Mouse (Mus musculus): ENCODE results near the gene Negr1. TPM values are rescaled to one million over a fixed set of nuclear protein-coding genes. Genes with fewer than 3 reads are reported as not detected.

Gene Negr1
- total and polyA plus RNA-seq, 2 experiments from 2014 or later = 51.2 to 97.4 TPM

DNA sequence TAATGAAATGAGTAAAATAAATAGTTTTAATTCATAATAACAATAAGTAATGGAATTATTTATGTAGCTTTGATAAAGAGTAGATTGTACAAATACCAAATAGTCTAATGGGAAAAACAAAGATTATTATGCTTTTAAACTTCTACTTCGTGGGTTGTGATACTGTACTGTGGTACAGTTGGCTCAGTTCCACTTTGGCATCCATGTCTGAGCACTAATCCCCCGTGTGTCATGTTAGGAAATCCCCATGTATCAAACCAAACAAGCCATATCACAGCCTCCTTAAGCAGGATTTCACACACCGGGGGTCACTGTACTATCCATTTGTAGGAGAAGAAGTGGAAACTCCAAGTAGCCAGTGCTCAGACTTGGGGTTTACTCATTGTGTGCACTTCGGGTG lies 329.4 kb downstream of the Negr1 start:
- DNase-seq (ENCODE audit: low spot score) = peak; percentile 28
- WGBS = 54% methylated on average over 4 of the region's 4 CpGs
- TF ChIP-seq CTCF (IDR thresholded peaks at IDR 0.05; ENCODE audit: low read depth) = no peak
- H3K4me2 ChIP-seq (ENCODE audit: low read depth, low read length) = no peak overlapping the region
- no peaks in the 10 kb centered on the region for H3K4me1 ChIP-seq (ENCODE audit: insufficient read depth, low read length)
- no peak overlapping the region for H3K4me3 ChIP-seq (ENCODE audit: low read length)
- H3K27me3 ChIP-seq (ENCODE audit: insufficient read depth, low read length) = no peaks in the 10 kb centered on the region
- H3K9ac ChIP-seq (replicated peaks; ENCODE audit: low read length) = no peak overlapping the region
- no peak overlapping the region for H3K27ac ChIP-seq
- no peaks in the 10 kb centered on the region for H3K9me3 ChIP-seq (ENCODE audit: low read length)
- ATAC-seq = no peak
- H3K36me3 ChIP-seq (ENCODE audit: insufficient read depth, low read length) = no peaks in the 10 kb centered on the region

DNA sequence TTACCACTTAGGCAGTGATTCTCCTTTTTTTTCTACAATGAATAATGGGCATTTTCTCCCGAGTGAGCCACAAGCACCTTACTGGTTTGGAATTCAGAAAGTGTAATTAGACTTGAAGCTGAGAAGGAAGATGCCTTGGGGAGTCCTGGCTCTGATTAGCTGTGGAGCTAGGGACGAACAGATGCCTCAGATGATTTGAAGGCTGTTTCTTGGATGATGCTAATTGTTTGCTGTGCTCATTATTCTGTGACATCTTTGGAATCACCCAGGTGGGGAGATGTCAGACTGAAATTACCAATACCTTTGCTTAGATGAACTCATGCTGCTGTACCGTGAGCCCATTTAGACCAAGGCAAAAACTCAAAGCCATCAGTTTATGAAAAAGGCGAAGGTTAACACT lies 333.7 kb downstream of the Negr1 start:
- H3K9ac ChIP-seq (replicated peaks; ENCODE audit: low read length) = no peak overlapping the region
- H3K27ac ChIP-seq = peak overlapping the region; percentile 41; the same call in 1 of the 2 replicates
- DNase-seq (ENCODE audit: low spot score) (peak; percentile 47), ATAC-seq (peak; percentile 51)
- WGBS = 32% methylated on average over 4 of the region's 4 CpGs
- H3K4me3 ChIP-seq (ENCODE audit: low read length) = no peak overlapping the region
- TF ChIP-seq CTCF (IDR thresholded peaks at IDR 0.05; ENCODE audit: low read depth) = no peak
- H3K36me3 ChIP-seq (ENCODE audit: insufficient read depth, low read length) = no peaks in the 10 kb centered on the region
- H3K27me3 ChIP-seq (ENCODE audit: insufficient read depth, low read length) = no peaks in the 10 kb centered on the region
- H3K9me3 ChIP-seq (ENCODE audit: low read length) = no peaks in the 10 kb centered on the region
- H3K4me1 ChIP-seq (ENCODE audit: insufficient read depth, low read length) = no peaks in the 10 kb centered on the region
- H3K4me2 ChIP-seq (ENCODE audit: low read depth, low read length) = no peak overlapping the region

- no peak for TF ChIP-seq CTCF (IDR thresholded peaks at IDR 0.05; ENCODE audit: low read depth)
- Histone ChIP-seq H3K9me3 (ENCODE audit: low read length) (no peaks in the 10 kb centered on the region), H3K4me3 (ENCODE audit: low read length) (no peak overlapping the region), H3K27me3 (ENCODE audit: insufficient read depth, low read length) (no peaks in the 10 kb centered on the region), H3K27ac (no peak overlapping the region), H3K4me2 (ENCODE audit: low read depth, low read length) (no peak overlapping the region), H3K36me3 (ENCODE audit: insufficient read depth, low read length) (no peaks in the 10 kb centered on the region), H3K9ac (replicated peaks; ENCODE audit: low read length) (no peak overlapping the region), H3K4me1 (ENCODE audit: insufficient read depth, low read length) (no peaks in the 10 kb centered on the region)
- WGBS = 75% methylated on average over 4 of the region's 4 CpGs
- no peak for DNase-seq (ENCODE audit: low spot score)
- no peak for ATAC-seq
Observed at GRCm38 (mm10) chr3:156896106-156896505, 334.5 kb downstream of the Negr1 start.

DNA sequence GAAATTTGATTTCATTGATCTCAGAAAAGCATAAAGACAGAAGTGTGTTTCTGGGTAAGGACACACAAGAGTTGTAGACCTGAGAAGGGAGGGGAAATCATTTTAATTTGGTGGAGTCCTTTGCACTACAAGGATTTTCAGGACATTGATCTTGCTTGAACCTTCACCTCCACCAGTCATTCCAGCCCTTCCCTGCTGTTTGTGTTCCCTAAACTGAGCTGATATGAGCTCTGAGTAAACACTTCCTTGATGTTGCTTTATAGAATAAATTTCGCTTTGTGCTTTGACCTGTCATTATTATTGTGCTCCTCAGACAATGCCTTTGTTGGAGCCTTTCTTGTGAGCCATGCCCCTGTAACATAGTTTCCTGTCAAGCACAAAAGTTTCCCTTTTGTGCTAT lies 335.0 kb downstream of the Negr1 start:
- Histone ChIP-seq H3K4me1 (ENCODE audit: insufficient read depth, low read length) (no peaks in the 10 kb centered on the region), H3K9me3 (ENCODE audit: low read length) (no peaks in the 10 kb centered on the region), H3K36me3 (ENCODE audit: insufficient read depth, low read length) (no peaks in the 10 kb centered on the region), H3K4me3 (ENCODE audit: low read length) (no peak overlapping the region), H3K27me3 (ENCODE audit: insufficient read depth, low read length) (no peaks in the 10 kb centered on the region), H3K9ac (replicated peaks; ENCODE audit: low read length) (no peak overlapping the region), H3K4me2 (ENCODE audit: low read depth, low read length) (no peak overlapping the region), H3K27ac (no peak overlapping the region)
- no peak for TF ChIP-seq CTCF (IDR thresholded peaks at IDR 0.05; ENCODE audit: low read depth)
- no peak for DNase-seq (ENCODE audit: low spot score)
- no peak for ATAC-seq
- 57% methylated on average over 1 of the region's 1 CpGs for WGBS

DNA sequence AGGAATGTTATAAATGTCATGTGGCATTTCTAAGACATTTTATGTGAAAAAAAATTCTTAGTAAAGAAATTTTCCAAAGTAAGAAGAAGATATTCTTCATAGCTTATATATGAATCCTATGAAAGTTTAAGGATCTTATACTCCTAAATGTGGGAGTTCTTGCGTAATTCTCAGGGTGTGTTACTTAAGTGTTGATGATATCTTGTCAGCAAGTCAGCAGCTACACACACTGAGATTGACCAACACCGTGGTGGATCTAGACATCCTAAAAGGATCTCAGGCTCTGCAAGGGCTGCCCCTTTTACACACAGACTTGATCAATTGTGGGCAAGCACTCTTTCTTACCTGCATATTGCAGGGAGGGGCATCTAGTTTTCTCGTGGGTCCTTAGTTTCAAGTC lies 339.5 kb downstream of the Negr1 start:
- H3K27me3 ChIP-seq (ENCODE audit: insufficient read depth, low read length) = no peaks in the 10 kb centered on the region
- H3K36me3 ChIP-seq (ENCODE audit: insufficient read depth, low read length) = no peaks in the 10 kb centered on the region
- ATAC-seq (no peak), DNase-seq (ENCODE audit: low spot score) (no peak)
- no peak overlapping the region for H3K27ac ChIP-seq
- H3K9me3 ChIP-seq (ENCODE audit: low read length) = no peaks in the 10 kb centered on the region
- no peak for TF ChIP-seq CTCF (IDR thresholded peaks at IDR 0.05; ENCODE audit: low read depth)
- no peak overlapping the region for H3K4me2 ChIP-seq (ENCODE audit: low read depth, low read length)
- no peaks in the 10 kb centered on the region for H3K4me1 ChIP-seq (ENCODE audit: insufficient read depth, low read length)
- no peak overlapping the region for H3K9ac ChIP-seq (replicated peaks; ENCODE audit: low read length)
- no peak overlapping the region for H3K4me3 ChIP-seq (ENCODE audit: low read length)
- 93% methylated on average over 3 of the region's 3 CpGs for WGBS

- 51% methylated on average over 9 of the region's 9 CpGs for WGBS
- TF ChIP-seq CTCF (IDR thresholded peaks at IDR 0.05; ENCODE audit: low read depth) = no peak
- no peaks in the 10 kb centered on the region for H3K36me3 ChIP-seq (ENCODE audit: insufficient read depth, low read length)
- no peaks in the 10 kb centered on the region for H3K4me1 ChIP-seq (ENCODE audit: insufficient read depth, low read length)
- no peak for ATAC-seq
- no peaks in the 10 kb centered on the region for H3K27me3 ChIP-seq (ENCODE audit: insufficient read depth, low read length)
- no peak overlapping the region for H3K4me2 ChIP-seq (ENCODE audit: low read depth, low read length)
- no peaks in the 10 kb centered on the region for H3K9me3 ChIP-seq (ENCODE audit: low read length)
- peak; percentile 7 for DNase-seq (ENCODE audit: low spot score)
- no peak overlapping the region for H3K27ac ChIP-seq
- H3K9ac ChIP-seq (replicated peaks; ENCODE audit: low read length) = no peak overlapping the region
- no peak overlapping the region for H3K4me3 ChIP-seq (ENCODE audit: low read length)
Observed at GRCm38 (mm10) chr3:156903925-156904576, 342.5 kb downstream of the Negr1 start.

GRCm38 (mm10) chr3:156912816-156913215 lies 351.2 kb downstream of the Negr1 start:
- no peak for TF ChIP-seq CTCF (IDR thresholded peaks at IDR 0.05; ENCODE audit: low read depth)
- Histone ChIP-seq H3K4me3 (ENCODE audit: low read length) (no peak overlapping the region), H3K9ac (replicated peaks; ENCODE audit: low read length) (no peak overlapping the region), H3K36me3 (ENCODE audit: insufficient read depth, low read length) (no peaks in the 10 kb centered on the region), H3K4me2 (ENCODE audit: low read depth, low read length) (no peak overlapping the region), H3K9me3 (ENCODE audit: low read length) (no peaks in the 10 kb centered on the region), H3K27me3 (ENCODE audit: insufficient read depth, low read length) (no peaks in the 10 kb centered on the region), H3K4me1 (ENCODE audit: insufficient read depth, low read length) (no peaks in the 10 kb centered on the region), H3K27ac (no peak overlapping the region)
- WGBS = 92% methylated on average over 3 of the region's 3 CpGs
- ATAC-seq = no peak
- no peak for DNase-seq (ENCODE audit: low spot score)
